Mouse (Mus musculus): Measurements from ENCODE around the gene Nr2f2.

Gene Nr2f2

GRCm38 (mm10) chr7:70331243-70332063 is 35.1 kb downstream of the Nr2f2 start:
- no peak for DNase-seq

GRCm38 (mm10) chr7:70330761-70331242 is 35.7 kb downstream of the Nr2f2 start:
- DNase-seq, result no peak

GRCm38 (mm10) chr7:70330207-70330562 is 36.4 kb downstream of the Nr2f2 start:
- DNase-seq, result no peak

DNA sequence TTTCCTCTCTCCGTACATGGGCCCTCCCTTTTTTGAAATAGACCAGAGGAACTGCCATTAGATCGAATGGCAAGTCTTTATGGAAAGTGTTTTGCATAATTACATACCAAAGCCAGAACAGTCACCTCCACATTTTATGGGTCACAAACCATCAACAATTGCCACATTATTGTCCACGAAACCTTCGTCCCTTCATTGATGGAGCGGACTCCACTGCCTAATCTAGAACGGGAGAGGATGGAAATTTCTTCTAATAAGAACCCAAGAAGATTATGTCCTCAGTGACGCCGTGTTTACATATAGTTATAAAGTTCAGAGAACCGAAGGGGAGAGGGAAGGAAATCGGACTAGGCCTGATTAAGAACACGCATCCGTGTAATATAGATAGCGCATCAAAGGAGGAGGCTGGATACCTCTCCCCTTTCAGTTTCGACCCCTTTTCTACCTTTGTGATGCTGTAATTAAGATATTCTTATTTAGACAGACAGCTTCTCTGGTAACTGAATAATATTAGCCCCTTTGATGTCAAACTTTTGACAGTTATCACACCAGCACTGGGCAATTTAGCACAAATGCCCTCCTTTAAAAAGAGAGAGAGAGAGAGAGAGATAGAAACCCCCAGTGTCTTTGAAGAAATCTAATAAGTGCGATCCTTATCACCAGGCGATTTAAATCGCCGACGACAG is 36.9 kb downstream of the Nr2f2 start:
- no peak for DNase-seq

DNA sequence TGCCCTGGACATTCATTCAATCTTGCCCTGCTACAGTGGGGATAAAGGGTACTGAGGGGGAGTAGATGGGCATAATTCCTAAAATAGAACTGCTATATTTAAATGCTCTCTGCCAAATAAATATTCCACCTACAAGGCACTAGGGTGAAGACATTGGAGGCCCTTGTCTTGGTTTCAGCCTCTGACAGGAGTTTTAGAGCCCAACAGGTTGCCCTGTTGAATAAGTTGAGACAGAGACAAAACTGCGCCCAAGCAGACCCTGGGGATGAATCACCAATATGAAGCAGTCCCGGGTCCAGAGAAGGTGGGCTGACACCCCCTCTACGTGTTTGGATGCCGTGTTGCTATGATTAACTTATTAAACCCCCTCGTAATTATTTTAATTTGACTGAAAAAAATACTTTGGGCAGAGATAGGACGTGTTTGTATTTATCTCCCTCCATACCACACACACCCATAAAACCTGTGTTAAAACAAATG is 37.5 kb downstream of the Nr2f2 start:
- no peak for DNase-seq

DNA sequence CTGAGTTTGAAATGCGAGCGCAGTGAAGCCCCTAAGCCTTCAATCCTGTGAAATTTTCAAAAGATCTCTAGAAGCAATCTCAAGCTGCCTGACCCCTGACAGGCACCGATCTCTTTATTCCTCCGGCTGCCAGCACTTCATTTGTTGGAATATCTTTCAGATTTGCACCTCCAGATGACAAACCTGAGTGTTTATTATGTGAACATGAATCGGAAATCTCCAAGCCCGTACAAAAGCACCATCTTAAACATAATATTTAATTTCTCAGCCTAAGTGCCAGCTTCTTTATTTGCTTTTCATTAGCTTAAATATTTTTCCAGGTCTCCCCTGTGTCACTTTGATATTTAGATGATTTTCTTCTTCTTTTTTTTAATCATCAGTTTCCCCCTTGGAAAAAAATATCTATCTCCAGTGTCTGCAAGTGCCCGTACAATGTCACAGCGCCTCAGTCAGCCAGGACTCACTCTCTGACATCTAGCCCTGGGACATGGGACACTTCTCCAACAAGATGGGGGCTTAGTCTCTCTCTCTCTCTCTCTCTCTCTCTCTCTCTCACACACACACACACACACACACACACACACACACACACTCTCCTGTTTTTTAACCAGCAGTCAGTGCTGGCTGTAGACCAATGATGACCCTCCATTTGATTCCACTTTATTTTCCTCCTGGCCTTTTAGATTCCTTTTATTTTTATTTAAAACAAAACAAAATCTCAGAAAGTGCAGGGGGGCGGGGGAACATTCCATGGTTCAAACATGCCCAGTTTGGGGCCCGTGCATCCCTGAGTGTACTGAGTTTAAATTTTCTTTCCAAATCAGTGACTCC is 38.1 kb downstream of the Nr2f2 start:
- no peak for DNase-seq

DNA sequence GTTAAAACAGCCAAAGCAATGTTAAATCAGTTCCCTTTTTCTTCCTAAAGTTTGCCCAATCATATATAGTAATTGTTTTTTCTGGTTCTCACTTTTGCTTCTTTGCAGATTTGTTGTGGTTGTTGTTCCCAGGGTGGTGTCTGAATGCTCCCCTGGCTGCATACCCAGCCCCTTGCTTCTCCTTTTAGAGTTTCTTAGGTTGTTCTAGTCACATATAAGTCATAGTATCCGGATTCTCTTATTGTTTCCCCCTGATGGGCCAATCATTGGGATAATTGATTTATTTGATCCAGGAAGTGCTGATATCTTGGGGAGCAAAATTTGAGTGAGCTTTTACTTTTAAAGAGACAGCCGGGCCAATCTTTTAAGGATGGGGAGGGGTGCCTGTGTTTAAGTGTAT is 39.3 kb downstream of the Nr2f2 start:
- DNase-seq, result no peak

DNA sequence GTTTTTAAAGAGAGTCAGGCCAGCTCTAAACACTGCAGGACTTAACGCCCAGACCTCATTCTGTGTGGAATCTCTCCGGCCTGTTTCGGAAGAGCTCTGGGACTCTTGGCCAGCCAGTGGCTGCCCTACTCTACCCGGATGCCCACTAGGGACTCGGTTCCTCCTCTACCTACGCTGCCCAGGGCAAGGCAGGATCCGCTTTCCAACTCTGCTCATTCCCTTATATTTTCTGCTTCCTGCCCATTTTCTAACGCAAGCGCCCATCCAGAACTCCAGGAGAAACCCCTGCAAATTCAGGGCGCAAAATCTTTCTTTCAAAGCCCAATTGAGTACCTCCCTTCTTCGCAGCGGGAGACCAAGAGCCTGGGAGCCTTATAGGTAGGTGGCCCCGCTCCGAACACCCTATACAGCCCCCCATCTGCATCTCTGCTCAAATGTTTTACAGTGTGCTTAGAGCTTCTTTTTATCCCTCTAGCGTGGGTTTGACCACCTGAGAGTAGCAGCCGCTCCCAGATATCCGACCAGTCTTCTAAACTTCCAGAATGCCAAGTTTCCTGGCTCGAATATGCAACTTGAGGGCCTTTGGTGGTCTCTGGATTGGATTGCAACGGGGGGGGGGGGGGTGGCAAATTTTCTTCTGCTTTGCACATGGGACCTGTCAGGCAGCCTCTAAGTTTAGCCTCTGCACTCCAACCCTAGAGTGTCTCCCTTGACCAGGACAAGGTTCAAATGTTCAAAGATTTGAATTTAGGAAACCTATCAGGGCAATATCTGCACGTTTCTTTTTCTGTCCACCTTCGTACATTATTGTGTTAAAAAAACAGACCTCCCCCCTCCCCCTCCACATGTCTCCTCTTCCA is 40.1 kb downstream of the Nr2f2 start:
- DNase-seq, result no peak

DNA sequence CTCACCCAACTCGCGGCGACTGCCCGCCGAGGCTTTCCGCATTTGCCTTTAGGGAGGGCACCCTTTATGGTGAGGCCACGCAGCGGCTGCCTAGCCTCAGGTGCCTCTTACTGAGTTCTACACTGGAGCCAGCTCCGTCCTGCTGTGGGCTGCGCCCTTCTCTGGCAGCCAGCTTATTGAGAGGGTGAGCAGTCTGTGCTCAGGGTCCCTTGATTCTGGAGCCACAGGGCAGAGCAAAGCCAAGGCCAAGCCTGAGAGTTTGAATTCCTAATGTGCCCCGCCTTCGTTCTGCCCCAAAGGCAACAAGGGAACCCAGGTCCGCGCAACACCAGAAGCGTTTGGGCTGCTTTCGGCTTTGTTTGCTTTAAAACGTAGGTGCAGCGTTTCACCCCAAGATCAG is 41.2 kb downstream of the Nr2f2 start:
- DNase-seq, result no peak

GRCm38 (mm10) chr7:70324541-70324940 is 42.0 kb downstream of the Nr2f2 start:
- DNase-seq, result no peak

GRCm38 (mm10) chr7:70324041-70324440 is 42.5 kb downstream of the Nr2f2 start:
- DNase-seq, result no peak

DNA sequence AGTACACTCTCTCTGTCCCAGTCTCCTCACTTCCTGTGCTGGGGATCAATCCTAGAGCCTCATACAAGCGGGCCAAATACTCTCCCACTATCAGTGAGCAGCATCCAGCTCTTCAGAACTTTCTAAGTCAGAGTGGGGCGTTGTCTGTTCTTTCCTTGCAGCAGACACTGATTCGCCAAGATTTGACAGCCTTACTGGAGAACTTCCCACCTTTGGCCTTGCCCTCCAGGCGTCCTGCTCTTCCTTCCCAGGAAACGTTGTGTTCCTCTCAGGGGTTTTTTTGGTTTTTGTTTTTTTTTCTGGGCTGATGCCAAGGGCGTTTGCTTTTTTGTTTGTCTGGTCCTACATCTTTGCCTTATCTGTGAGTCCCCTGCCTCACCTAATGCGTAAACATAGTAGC is 60.8 kb downstream of the Nr2f2 start:
- no peak for DNase-seq

DNA sequence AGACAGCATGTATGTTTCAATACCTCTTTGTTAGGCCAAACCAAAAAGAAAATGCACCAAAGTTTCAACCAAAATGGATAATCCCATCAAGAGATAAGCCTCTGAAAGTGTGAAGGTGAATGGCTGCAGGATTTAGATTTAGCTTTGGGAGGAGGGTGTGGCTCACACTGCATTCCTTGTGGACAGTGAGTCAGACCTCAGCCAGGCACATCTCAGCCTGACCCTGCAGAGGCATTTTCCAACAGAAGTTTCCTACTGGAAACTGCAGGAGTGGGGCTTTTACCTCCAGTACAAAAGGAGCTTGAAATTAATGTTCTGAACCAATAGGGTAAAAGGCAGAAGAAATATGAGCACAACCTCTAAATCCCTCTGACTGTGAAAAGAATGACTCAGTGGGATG is 62.1 kb downstream of the Nr2f2 start:
- no peak for DNase-seq
